Mouse (Mus musculus) layer of hippocampus, adult 18-20 months (tissue): ENCODE measurements around the gene Pbp2. TPM values are rescaled to one million over a fixed set of nuclear protein-coding genes. Genes with fewer than 3 reads are reported as not detected.

Experiments used
- DNase-seq, 2 experiments: peaks; one replicate each; pipeline ENCODE4 v3.0.0; 2022; ENCODE audit warnings: low spot score in 2 of 2
- total RNA-seq, 2 experiments: library from RNA; stranded (reverse); gene quantifications; 2 replicates each; pipeline ENCODE4 v1.2.3; 2021

Gene Pbp2
- total RNA-seq, 2 experiments from 2014 or later: not detected

GRCm38 (mm10) chr6:135261124-135261523, 49.1 kb downstream of the Pbp2 start:
- DNase-seq: no peak

- DNase-seq: no peak
These were observed 49.8 kb downstream of the Pbp2 start for GRCm38 (mm10) chr6:135260435-135260834.

Other genes with a start within 250 kb of the Pbp2 start
- gene Gprc5a, start 244.8 kb downstream of the Pbp2 start, total RNA-seq: under 1 TPM; 0.25 to 0.30 TPM
- gene Gprc5d, start 192.1 kb downstream of the Pbp2 start, total RNA-seq: under 1 TPM in 1 of 2 experiments, not detected in 1; 0.25 TPM
- 100 to 1,000 TPM; 169 to 171 TPM for gene Fam234b, start 112.4 kb downstream of the Pbp2 start, total RNA-seq
- gene Hebp1, start 112.4 kb downstream of the Pbp2 start, total RNA-seq: 10 to 100 TPM; 84.3 to 93.4 TPM
- not detected for gene Gsg1, start 56.1 kb downstream of the Pbp2 start, total RNA-seq
- gene Emp1, start 52.1 kb upstream of the Pbp2 start, total RNA-seq: 1 to 10 TPM; 2.8 to 3.0 TPM